Mouse (Mus musculus) thymus, postnatal 25 days (tissue): ENCODE results near the gene Dnal1.

ENCODE experiments used
- DNase-seq: peaks from one replicate; pipeline ENCODE4 v3.0.0; 2022

The Dnal1 gene

GRCm38 (mm10) chr12:84165631-84166373 lies 51.6 kb downstream of the Dnal1 start:
- DNase-seq: no peak

- DNase-seq: no peak
Observed at GRCm38 (mm10) chr12:84170610-84171009, 56.4 kb downstream of the Dnal1 start.

GRCm38 (mm10) chr12:84172216-84172615 lies 58.0 kb downstream of the Dnal1 start:
- no peak for DNase-seq

- no peak for DNase-seq
Observed at GRCm38 (mm10) chr12:84172862-84173261, 58.7 kb downstream of the Dnal1 start.

GRCm38 (mm10) chr12:84173309-84173915 lies 59.2 kb downstream of the Dnal1 start:
- DNase-seq: no peak

GRCm38 (mm10) chr12:84174190-84174811 lies 60.1 kb downstream of the Dnal1 start:
- DNase-seq: no peak

GRCm38 (mm10) chr12:84174871-84175270 lies 60.7 kb downstream of the Dnal1 start:
- DNase-seq: no peak

- peak; percentile 79 for DNase-seq
Observed at GRCm38 (mm10) chr12:84175659-84176061, 61.5 kb downstream of the Dnal1 start.

- peak; percentile 60 for DNase-seq
Observed at GRCm38 (mm10) chr12:84176126-84176769, 62.1 kb downstream of the Dnal1 start.

- peak; percentile 62 for DNase-seq
Observed at GRCm38 (mm10) chr12:84176886-84177765, 63.0 kb downstream of the Dnal1 start.

- no peak for DNase-seq
Observed at GRCm38 (mm10) chr12:84178052-84178451, 63.9 kb downstream of the Dnal1 start.

- no peak for DNase-seq
Observed at GRCm38 (mm10) chr12:84178652-84179445, 64.7 kb downstream of the Dnal1 start.

- no peak for DNase-seq
Observed at GRCm38 (mm10) chr12:84180090-84180489, 65.9 kb downstream of the Dnal1 start.

- no peak for DNase-seq
Observed at GRCm38 (mm10) chr12:84180701-84181435, 66.7 kb downstream of the Dnal1 start.

GRCm38 (mm10) chr12:84181999-84182398 lies 67.8 kb downstream of the Dnal1 start:
- DNase-seq: no peak

GRCm38 (mm10) chr12:84184979-84185378 lies 70.8 kb downstream of the Dnal1 start:
- no peak for DNase-seq

- DNase-seq: no peak
Observed at GRCm38 (mm10) chr12:84185547-84185946, 71.4 kb downstream of the Dnal1 start.

- no peak for DNase-seq
Observed at GRCm38 (mm10) chr12:84186536-84186935, 72.4 kb downstream of the Dnal1 start.

GRCm38 (mm10) chr12:84186950-84187349 lies 72.8 kb downstream of the Dnal1 start:
- no peak for DNase-seq

GRCm38 (mm10) chr12:84187752-84188601 lies 73.8 kb downstream of the Dnal1 start:
- no peak for DNase-seq
